Mouse (Mus musculus) G1E (cell line): ENCODE data around the gene Csf1. TPM values are rescaled to one million over a fixed set of nuclear protein-coding genes. Genes with fewer than 3 reads are reported as not detected.

Experiments used
- ATAC-seq: 2 replicates; pipeline ENCODE4 v1.8.0; 2016; ENCODE audit warnings: mild to moderate bottlenecking; ENCODE audit not compliant: insufficient number of reproducible peaks, poor library complexity, low FRiP score, severe bottlenecking; ENCODE audit errors: extremely low read depth
- DNase-seq: peaks from one replicate; pipeline ENCODE4 v3.0.0; 2012; ENCODE audit warnings: low spot score
- H3K27me3 ChIP-seq: 2 replicates; pipeline ENCODE4 v1.6.1; 2012; ENCODE audit warnings: mild to moderate bottlenecking, low read length, inconsistent platforms; ENCODE audit not compliant: insufficient read depth
- H3K36me3 ChIP-seq: replicated peaks from 2 replicates; pipeline ENCODE3; 2012; ENCODE audit warnings: mild to moderate bottlenecking, inconsistent platforms
- H3K4me1 ChIP-seq: 2 replicates; pipeline ENCODE4 v1.6.1; 2012; ENCODE audit warnings: low read depth, low read length, inconsistent platforms, mixed read lengths; ENCODE audit not compliant: insufficient read depth
- H3K4me3 ChIP-seq: 2 replicates; pipeline ENCODE4 v1.5.1; 2012; ENCODE audit warnings: low read depth, mild to moderate bottlenecking, inconsistent platforms, low read length, moderate library complexity, mixed read lengths
- H3K9me3 ChIP-seq: replicated peaks from 2 replicates; pipeline ENCODE4 v1.6.1; 2012; ENCODE audit warnings: inconsistent platforms
- CTCF ChIP-seq: IDR thresholded peaks from 2 replicates; pipeline ENCODE4 v1.5.1; 2012; ENCODE audit warnings: low read depth, low read length, inconsistent platforms, mixed read lengths
- GATA1 ChIP-seq: IDR thresholded peaks from 2 replicates; pipeline ENCODE4 v1.6.1; 2012; ENCODE audit warnings: borderline replicate concordance, low read length, inconsistent platforms, mixed read lengths
- GATA2 ChIP-seq: IDR thresholded peaks from 2 replicates; pipeline ENCODE4 v1.6.1; 2012; ENCODE audit warnings: low read depth, low read length, inconsistent platforms, borderline replicate concordance
- POLR2AphosphoS5 ChIP-seq: IDR thresholded peaks from 2 replicates; pipeline ENCODE4 v1.6.1; 2012; ENCODE audit warnings: low read depth, low read length, inconsistent platforms; ENCODE audit not compliant: insufficient replicate concordance
- TAL1 ChIP-seq: conservative IDR thresholded peaks from 2 replicates; pipeline ENCODE4 v1.6.1; 2012; ENCODE audit warnings: low read depth, low read length, inconsistent platforms, mixed read lengths
- polyA plus RNA-seq: library from polyadenylated mRNA; stranded (reverse); fragments of >175 nt; gene quantifications from 2 replicates; pipeline ENCODE4 v1.2.3, GENCODE M21; 2012
- total RNA-seq, 2 experiments: library from RNA; stranded (forward) in 1 of 2; stranded (reverse) in 1 of 2; fragments of 200-1000 nt in 1 of 2; fragments of >200 nt in 1 of 2; fragmentation: Nextera tagmentation in 1 of 2; gene quantifications; 2 replicates each; pipeline ENCODE4 v1.2.3; 2014 to 2017

Gene Csf1
- total and polyA plus RNA-seq, 3 experiments = 0.03 to 0.11 TPM; not detected in 1

DNA sequence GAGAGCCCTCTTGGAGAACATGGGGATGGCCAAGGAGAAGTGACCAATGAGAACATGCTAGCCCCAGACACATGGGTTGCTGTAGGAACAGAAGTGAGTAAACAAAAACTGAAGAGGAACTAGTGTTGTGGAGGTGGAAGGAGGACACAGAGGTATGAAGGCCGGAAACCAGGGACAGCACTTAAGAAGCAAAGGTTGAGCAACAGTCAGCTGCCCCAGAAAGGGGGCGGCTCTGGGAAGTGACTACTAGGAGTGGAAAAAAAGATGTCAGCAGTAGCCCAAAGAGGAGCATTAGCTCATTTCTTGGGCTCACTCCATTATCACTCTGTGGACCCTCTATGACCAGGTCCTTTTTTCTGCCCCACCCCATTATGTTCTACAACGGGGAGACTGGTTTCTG is 23.0 kb upstream of the Csf1 start:
- no peak for DNase-seq
- H3K4me1 ChIP-seq = no peaks in the 10 kb centered on the region
- ATAC-seq = no peak

GRCm38 (mm10) chr3:107781304-107781703 is 21.0 kb upstream of the Csf1 start:
- DNase-seq (no peak), ATAC-seq (no peak)
- Histone ChIP-seq H3K9me3 (no peaks in the 10 kb centered on the region), H3K4me1 (no peaks in the 10 kb centered on the region), H3K4me3 (no peak overlapping the region), H3K27me3 (peaks cover 26% of the 10 kb centered on the region), H3K36me3 (no peaks in the 10 kb centered on the region)
- TF ChIP-seq TAL1 = no peak
- TF ChIP-seq POLR2AphosphoS5 = no peak
- TF ChIP-seq GATA2 = no peak
- TF ChIP-seq GATA1 = no peak
- TF ChIP-seq CTCF = no peak

More for the DNA sequence above, 23.0 kb upstream of the Csf1 start:
- TF ChIP-seq GATA1 = no peak
- no peak for TF ChIP-seq POLR2AphosphoS5
- no peak for TF ChIP-seq GATA2
- TF ChIP-seq CTCF = no peak
- no peak for TF ChIP-seq TAL1
- Histone ChIP-seq H3K27me3 (peaks cover 34% of the 10 kb centered on the region), H3K4me3 (no peak overlapping the region), H3K9me3 (no peaks in the 10 kb centered on the region), H3K36me3 (no peaks in the 10 kb centered on the region)

GRCm38 (mm10) chr3:107778016-107778415 is 17.7 kb upstream of the Csf1 start:
- no peak overlapping the region for H3K4me3 ChIP-seq
- TF ChIP-seq TAL1 (no peak), GATA1 (no peak), CTCF (no peak), POLR2AphosphoS5 (no peak), GATA2 (no peak)
- DNase-seq (no peak), ATAC-seq (no peak)
- H3K27me3 ChIP-seq = peaks cover 48% of the 10 kb centered on the region
- H3K9me3 ChIP-seq = no peaks in the 10 kb centered on the region
- no peaks in the 10 kb centered on the region for H3K4me1 ChIP-seq
- H3K36me3 ChIP-seq = no peaks in the 10 kb centered on the region

DNA sequence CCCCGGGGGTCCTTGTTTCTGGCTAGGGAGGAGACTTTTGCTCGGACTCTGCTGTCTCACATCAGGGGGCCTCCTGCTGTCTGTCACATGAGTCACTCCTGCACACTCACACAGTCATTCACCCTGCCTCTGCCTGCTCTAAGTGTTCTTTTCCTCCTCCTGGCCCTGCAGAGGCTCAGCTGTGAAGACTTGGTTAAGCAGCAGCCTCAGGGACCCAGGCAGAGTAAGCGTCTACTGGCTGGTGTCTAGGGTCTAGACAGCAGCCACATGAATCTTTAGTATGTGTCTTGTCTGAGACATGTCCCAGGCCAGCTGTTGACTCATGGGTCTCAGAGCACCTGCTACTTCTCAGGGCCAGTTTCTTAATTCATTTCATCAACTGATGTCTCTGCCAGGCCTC is 16.0 kb upstream of the Csf1 start:
- 0 out of 2 replicates have a peak, but pooled peaks have one; percentile 4 for ATAC-seq
- Histone ChIP-seq H3K27me3 (peaks cover 54% of the 10 kb centered on the region), H3K36me3 (no peaks in the 10 kb centered on the region), H3K9me3 (no peaks in the 10 kb centered on the region), H3K4me1 (no peaks in the 10 kb centered on the region), H3K4me3 (no peak overlapping the region)
- DNase-seq = no peak
- TF ChIP-seq CTCF (no peak), GATA1 (no peak), POLR2AphosphoS5 (no peak), TAL1 (no peak), GATA2 (no peak)

GRCm38 (mm10) chr3:107775736-107776135 is 15.5 kb upstream of the Csf1 start:
- Histone ChIP-seq H3K27me3 (peaks cover 54% of the 10 kb centered on the region), H3K4me3 (no peak overlapping the region), H3K36me3 (no peaks in the 10 kb centered on the region), H3K9me3 (no peaks in the 10 kb centered on the region), H3K4me1 (no peaks in the 10 kb centered on the region)
- ATAC-seq (no peak), DNase-seq (no peak)
- TF ChIP-seq CTCF = no peak
- TF ChIP-seq TAL1 = no peak
- no peak for TF ChIP-seq GATA1
- no peak for TF ChIP-seq GATA2
- TF ChIP-seq POLR2AphosphoS5 = no peak

- no peaks in the 10 kb centered on the region for H3K36me3 ChIP-seq
- DNase-seq = no peak
- H3K4me3 ChIP-seq = no peak overlapping the region
- H3K9me3 ChIP-seq = no peaks in the 10 kb centered on the region
- H3K4me1 ChIP-seq = no peaks in the 10 kb centered on the region
- no peak for ATAC-seq
- TF ChIP-seq POLR2AphosphoS5 (no peak), CTCF (no peak), TAL1 (no peak), GATA1 (no peak), GATA2 (no peak)
- H3K27me3 ChIP-seq = peaks cover 54% of the 10 kb centered on the region
These were observed 14.8 kb upstream of the Csf1 start for GRCm38 (mm10) chr3:107775056-107775455.

DNA sequence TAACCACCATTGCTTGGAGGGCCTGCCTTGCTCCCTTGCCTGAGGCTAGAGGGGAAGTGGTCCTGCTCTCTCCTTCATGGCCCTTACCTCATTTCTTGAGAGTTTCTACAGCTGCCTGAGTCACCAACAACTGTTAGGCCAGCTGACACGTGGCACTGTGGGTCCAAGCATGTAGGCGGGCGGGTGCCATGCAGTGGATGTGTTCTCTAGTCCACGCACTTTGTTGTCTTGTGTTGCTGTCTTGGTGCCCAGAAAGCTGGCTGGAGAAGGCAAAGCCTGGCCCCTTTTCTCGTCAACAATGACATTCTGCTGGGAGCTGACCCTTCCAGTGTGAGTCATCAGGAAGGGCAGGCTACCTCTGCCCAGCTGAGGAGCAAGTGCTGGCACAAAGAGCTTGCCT is 12.6 kb upstream of the Csf1 start:
- TF ChIP-seq TAL1 (no peak), GATA2 (no peak), CTCF (no peak), GATA1 (no peak), POLR2AphosphoS5 (no peak)
- H3K4me1 ChIP-seq = no peaks in the 10 kb centered on the region
- peaks cover 64% of the 10 kb centered on the region for H3K27me3 ChIP-seq
- ATAC-seq (no peak), DNase-seq (no peak)
- no peaks in the 10 kb centered on the region for H3K36me3 ChIP-seq
- H3K9me3 ChIP-seq = no peaks in the 10 kb centered on the region
- no peak overlapping the region for H3K4me3 ChIP-seq
